Mouse (Mus musculus) layer of hippocampus, adult 9-11 months (tissue): ENCODE measurements at regions not wholly inside any gene's neighbourhood (a gene's known extent, or its start where the extent isn't known, plus 50 kb on each side); places are given as distances from the start of the nearest gene placed in this dataset.

Experiments
- DNase-seq: peaks from one replicate; pipeline ENCODE4 v3.0.0; 2022

- DNase-seq: no peak
These were observed 52.6 kb upstream of the Smndc1 start for GRCm38 (mm10) chr19:53442756-53443654.

- no peak for DNase-seq
These were observed 51.8 kb upstream of the Smndc1 start for GRCm38 (mm10) chr19:53442132-53442610.

DNA sequence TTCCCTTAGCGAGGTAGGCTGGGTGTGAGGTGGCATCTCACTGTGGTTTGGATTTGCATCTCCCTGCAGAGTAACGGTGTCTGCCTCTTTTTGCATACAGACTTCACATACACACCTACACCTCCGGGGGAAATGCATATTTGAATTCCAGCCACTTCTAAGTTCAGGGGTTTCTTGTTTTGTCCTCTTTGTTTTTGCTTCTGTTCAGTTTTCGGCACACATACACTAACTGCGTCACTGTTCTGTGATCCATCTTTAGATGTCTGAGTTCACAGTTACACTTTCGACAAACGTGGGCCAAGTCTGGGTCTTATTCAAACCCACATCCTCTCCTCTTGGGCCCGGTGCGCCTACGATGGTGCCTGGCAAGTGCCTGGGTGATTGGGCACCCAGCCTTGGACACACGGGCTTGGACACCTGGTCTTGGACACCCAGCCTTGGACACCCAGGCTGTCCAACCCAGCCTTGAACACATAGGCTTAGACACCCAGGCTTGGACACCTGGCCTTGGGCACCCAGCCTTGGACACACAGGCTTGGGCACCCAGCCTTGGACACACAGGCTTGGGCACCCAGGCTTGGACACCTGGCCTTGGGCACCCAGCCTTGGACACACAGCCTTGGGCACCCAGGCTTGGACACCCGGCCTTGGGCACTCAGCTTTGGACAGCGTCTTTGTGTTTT, 51.2 kb upstream of the Smndc1 start:
- DNase-seq: no peak

DNA sequence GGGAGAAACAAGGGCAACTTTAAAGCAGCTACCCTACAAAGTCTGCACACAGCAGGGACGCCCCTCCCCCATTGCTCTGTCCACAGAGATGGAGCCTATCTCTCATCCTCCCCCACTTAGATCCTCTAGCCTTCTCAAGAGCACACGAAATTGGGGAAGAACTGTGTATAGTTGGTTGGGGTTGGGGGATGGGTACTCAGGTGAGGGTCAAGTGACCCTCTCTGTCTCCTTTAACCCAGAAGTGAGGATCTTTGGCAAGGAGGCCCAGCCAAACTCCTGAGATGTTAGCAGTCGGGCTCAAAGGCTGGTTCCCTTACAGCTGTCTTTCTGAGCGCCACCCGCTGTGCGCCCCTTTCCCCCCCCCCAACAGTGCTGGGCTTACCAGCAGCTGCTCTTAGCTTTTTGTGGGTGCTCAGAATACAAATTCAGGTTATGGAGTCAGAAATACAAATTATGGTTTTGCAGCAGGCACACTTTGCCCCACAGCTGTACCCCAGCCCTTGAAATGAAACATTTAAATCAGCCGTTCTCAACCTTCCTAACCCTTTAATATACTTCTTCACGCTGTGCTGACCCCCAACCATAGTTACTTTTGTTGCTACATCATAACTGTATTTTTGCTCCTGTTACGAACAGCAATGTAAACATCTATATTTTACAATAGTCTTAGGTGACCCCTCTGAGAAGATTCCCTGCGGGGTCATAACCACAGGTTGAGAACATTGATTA, 50.1 kb upstream of the Smndc1 start:
- DNase-seq: no peak
